Mouse (Mus musculus): ENCODE results near the gene Adh6a. TPM values are rescaled to one million over a fixed set of nuclear protein-coding genes. Genes with fewer than 3 reads are reported as not detected.
"Not testable (repeated sequence)": the region's sequence is repeated elsewhere in the genome, so short reads cannot be mapped to it uniquely, and the experiment has no call there.

The Adh6a gene
- polyA plus RNA-seq, 1 experiment from 2014 or later, result 0.91 TPM

GRCm38 (mm10) chr3:138362920-138363319 lies 49.8 kb downstream of the Adh6a start:
- H3K9me3 ChIP-seq (replicated peaks; ENCODE audit: low read length), result no peaks in the 10 kb centered on the region
- H3K27me3 ChIP-seq (ENCODE audit: insufficient read depth, low read length), result no peaks in the 10 kb centered on the region
- no peak overlapping the region for H3K4me3 ChIP-seq (replicated peaks; ENCODE audit: low read depth, low read length)
- H3K36me3 ChIP-seq (ENCODE audit: insufficient read depth, low read length), result no peaks in the 10 kb centered on the region
- no peak for ATAC-seq (replicated peaks; ENCODE audit: low FRiP score, low read depth)
- no peak overlapping the region for H3K27ac ChIP-seq
- H3K9ac ChIP-seq (ENCODE audit: low read depth, low read length), result no peak overlapping the region
- WGBS, result 83% methylated on average over 2 of the region's 2 CpGs
- TF ChIP-seq CTCF (IDR thresholded peaks at IDR 0.05; ENCODE audit: low read depth), result no peak
- no peaks in the 10 kb centered on the region for H3K4me1 ChIP-seq (replicated peaks; ENCODE audit: insufficient read depth, low read length)
- DNase-seq (ENCODE audit: low spot score), result no peak
- H3K4me2 ChIP-seq (ENCODE audit: low read length), result no peak overlapping the region

- no peak for ATAC-seq (replicated peaks; ENCODE audit: low FRiP score, low read depth)
- Histone ChIP-seq H3K4me3 (replicated peaks; ENCODE audit: low read depth, low read length) (no peak overlapping the region), H3K4me2 (ENCODE audit: low read length) (no peak overlapping the region), H3K36me3 (ENCODE audit: insufficient read depth, low read length) (no peaks in the 10 kb centered on the region), H3K9me3 (replicated peaks; ENCODE audit: low read length) (no peaks in the 10 kb centered on the region), H3K27me3 (ENCODE audit: insufficient read depth, low read length) (no peaks in the 10 kb centered on the region), H3K27ac (no peak overlapping the region), H3K9ac (ENCODE audit: low read depth, low read length) (no peak overlapping the region), H3K4me1 (replicated peaks; ENCODE audit: insufficient read depth, low read length) (no peaks in the 10 kb centered on the region)
- DNase-seq (ENCODE audit: low spot score), result no peak
- 77% methylated on average over 2 of the region's 2 CpGs for WGBS
- TF ChIP-seq CTCF (IDR thresholded peaks at IDR 0.05; ENCODE audit: low read depth), result no peak
Measured at GRCm38 (mm10) chr3:138366181-138366580, 53.1 kb downstream of the Adh6a start.

DNA sequence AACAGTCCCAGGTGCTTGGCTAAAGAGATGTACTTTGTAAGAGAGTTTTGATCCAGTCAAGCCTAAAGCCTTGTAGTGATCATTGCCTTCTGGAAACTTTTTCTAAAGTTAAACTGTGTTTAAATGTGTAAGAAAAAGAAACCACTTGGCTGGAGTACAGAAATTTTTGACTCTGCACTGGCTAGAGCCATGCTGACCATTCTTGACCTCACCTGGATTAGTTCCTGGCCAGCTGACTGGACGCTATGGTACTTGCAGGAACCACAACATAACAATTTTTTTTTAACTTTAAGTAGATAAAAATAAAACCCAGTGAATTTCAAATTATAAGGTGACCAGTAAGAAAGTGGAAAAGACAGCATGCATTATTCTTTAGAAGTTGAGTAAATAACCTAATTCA lies 56.5 kb downstream of the Adh6a start:
- H3K9me3 ChIP-seq (replicated peaks; ENCODE audit: low read length), result no peaks in the 10 kb centered on the region
- H3K4me3 ChIP-seq (replicated peaks; ENCODE audit: low read depth, low read length), result no peak overlapping the region
- H3K9ac ChIP-seq (ENCODE audit: low read depth, low read length), result no peak overlapping the region
- H3K4me1 ChIP-seq (replicated peaks; ENCODE audit: insufficient read depth, low read length), result no peaks in the 10 kb centered on the region
- DNase-seq (ENCODE audit: low spot score) (no peak), ATAC-seq (replicated peaks; ENCODE audit: low FRiP score, low read depth) (no peak)
- no peak for TF ChIP-seq CTCF (IDR thresholded peaks at IDR 0.05; ENCODE audit: low read depth)
- 70% methylated on average over 1 of the region's 1 CpGs for WGBS
- no peaks in the 10 kb centered on the region for H3K36me3 ChIP-seq (ENCODE audit: insufficient read depth, low read length)
- H3K27ac ChIP-seq, result no peak overlapping the region
- H3K27me3 ChIP-seq (ENCODE audit: insufficient read depth, low read length), result no peaks in the 10 kb centered on the region
- H3K4me2 ChIP-seq (ENCODE audit: low read length), result no peak overlapping the region

GRCm38 (mm10) chr3:138370289-138370688 lies 57.2 kb downstream of the Adh6a start:
- H3K27me3 ChIP-seq (ENCODE audit: insufficient read depth, low read length); ATAC-seq (replicated peaks; ENCODE audit: low FRiP score, low read depth); H3K4me2 ChIP-seq (ENCODE audit: low read length); H3K4me1 ChIP-seq (replicated peaks; ENCODE audit: insufficient read depth, low read length); H3K4me3 ChIP-seq (replicated peaks; ENCODE audit: low read depth, low read length); H3K36me3 ChIP-seq (ENCODE audit: insufficient read depth, low read length); H3K27ac ChIP-seq; DNase-seq (ENCODE audit: low spot score); H3K9ac ChIP-seq (ENCODE audit: low read depth, low read length); H3K9me3 ChIP-seq (replicated peaks; ENCODE audit: low read length): not testable (repeated sequence)
- 62% methylated on average over 4 of the region's 4 CpGs for WGBS

GRCm38 (mm10) chr3:138373920-138374319 lies 60.8 kb downstream of the Adh6a start:
- ATAC-seq (replicated peaks; ENCODE audit: low FRiP score, low read depth), result no peak

GRCm38 (mm10) chr3:138375148-138375547 lies 62.1 kb downstream of the Adh6a start:
- Histone ChIP-seq H3K27ac (no peak overlapping the region), H3K27me3 (ENCODE audit: insufficient read depth, low read length) (no peaks in the 10 kb centered on the region), H3K4me2 (ENCODE audit: low read length) (no peak overlapping the region), H3K4me3 (replicated peaks; ENCODE audit: low read depth, low read length) (no peak overlapping the region), H3K9me3 (replicated peaks; ENCODE audit: low read length) (no peaks in the 10 kb centered on the region), H3K9ac (ENCODE audit: low read depth, low read length) (no peak overlapping the region), H3K36me3 (ENCODE audit: insufficient read depth, low read length) (no peaks in the 10 kb centered on the region), H3K4me1 (replicated peaks; ENCODE audit: insufficient read depth, low read length) (no peaks in the 10 kb centered on the region)
- TF ChIP-seq CTCF (IDR thresholded peaks at IDR 0.05; ENCODE audit: low read depth), result no peak
- DNase-seq (ENCODE audit: low spot score), result no peak
- 79% methylated on average over 2 of the region's 2 CpGs for WGBS
- ATAC-seq (replicated peaks; ENCODE audit: low FRiP score, low read depth), result no peak

More at GRCm38 (mm10) chr3:138373920-138374319, 60.8 kb downstream of the Adh6a start:
- no peak for TF ChIP-seq CTCF (IDR thresholded peaks at IDR 0.05; ENCODE audit: low read depth)
- no peak overlapping the region for H3K4me2 ChIP-seq (ENCODE audit: low read length)
- WGBS, result 66% methylated on average over 4 of the region's 4 CpGs
- H3K36me3 ChIP-seq (ENCODE audit: insufficient read depth, low read length), result no peaks in the 10 kb centered on the region
- no peak overlapping the region for H3K9ac ChIP-seq (ENCODE audit: low read depth, low read length)
- no peaks in the 10 kb centered on the region for H3K4me1 ChIP-seq (replicated peaks; ENCODE audit: insufficient read depth, low read length)
- no peak for DNase-seq (ENCODE audit: low spot score)
- H3K27me3 ChIP-seq (ENCODE audit: insufficient read depth, low read length), result no peaks in the 10 kb centered on the region
- H3K27ac ChIP-seq, result no peak overlapping the region
- no peak overlapping the region for H3K4me3 ChIP-seq (replicated peaks; ENCODE audit: low read depth, low read length)
- H3K9me3 ChIP-seq (replicated peaks; ENCODE audit: low read length), result no peaks in the 10 kb centered on the region

Other genes starting within 250 kb of the Adh6a start
- 0.13 and 0.18 TPM in 2 replicates for gene 1110002E22Rik, start 248.2 kb upstream of the Adh6a start, polyA plus RNA-seq (2015; fragmentation: Nextera tagmentation; extraction: Ambion mirVana)
- 0.08 and 0.14 TPM in 2 replicates for gene Gm5105, start 245.9 kb upstream of the Adh6a start, polyA plus RNA-seq (2015; fragmentation: Nextera tagmentation; extraction: Ambion mirVana)
- 9.5 and 13.2 TPM in 2 replicates for gene Trmt10a, start 169.8 kb upstream of the Adh6a start, polyA plus RNA-seq (2015; fragmentation: Nextera tagmentation; extraction: Ambion mirVana)
- 6.9 and 7.0 TPM in 2 replicates for gene Mttp, start 168.3 kb upstream of the Adh6a start, polyA plus RNA-seq (2015; fragmentation: Nextera tagmentation; extraction: Ambion mirVana)
- 0.14 and 0.40 TPM in 2 replicates for gene 4930579F01Rik, start 119.5 kb upstream of the Adh6a start, polyA plus RNA-seq (2015; fragmentation: Nextera tagmentation; extraction: Ambion mirVana)
- gene Adh7, start 95.5 kb upstream of the Adh6a start, polyA plus RNA-seq (2015; fragmentation: Nextera tagmentation; extraction: Ambion mirVana), result 0.55 and 0.88 TPM in 2 replicates
- 147 and 160 TPM in 2 replicates for gene Adh1, start 52.3 kb upstream of the Adh6a start, polyA plus RNA-seq (2015; fragmentation: Nextera tagmentation; extraction: Ambion mirVana)
- gene Adh6b, start 28.5 kb downstream of the Adh6a start, polyA plus RNA-seq (2015; fragmentation: Nextera tagmentation; extraction: Ambion mirVana), result 0.54 and 0.75 TPM in 2 replicates
- gene Adh4, start 102.2 kb downstream of the Adh6a start, polyA plus RNA-seq (2015; fragmentation: Nextera tagmentation; extraction: Ambion mirVana), result not detected in 2 replicates
- gene Adh5, start 129.8 kb downstream of the Adh6a start, polyA plus RNA-seq (2015; fragmentation: Nextera tagmentation; extraction: Ambion mirVana), result 280 and 288 TPM in 2 replicates
- gene Metap1, start 176.2 kb downstream of the Adh6a start, polyA plus RNA-seq (2015; fragmentation: Nextera tagmentation; extraction: Ambion mirVana), result 40.2 and 41.4 TPM in 2 replicates
- 240 and 259 TPM in 2 replicates for gene Eif4e, start 212.9 kb downstream of the Adh6a start, polyA plus RNA-seq (2015; fragmentation: Nextera tagmentation; extraction: Ambion mirVana)